Mouse (Mus musculus) forebrain, embryonic 16.5 days (tissue): ENCODE results near the gene Timm13. TPM values are rescaled to one million over a fixed set of nuclear protein-coding genes. Genes with fewer than 3 reads are reported as not detected.

Experiments
- ATAC-seq: fragments of 200-750 bp; cut with Nextera tagmentation; 2 replicates; pipeline ENCODE4 v1.8.0; 2017; ENCODE audit warnings: mild to moderate bottlenecking, moderate library complexity
- H3K27ac ChIP-seq: fragments of 300-500 bp; sonication (generic); 2 replicates; pipeline ENCODE4 v1.5.1; 2014; ENCODE audit warnings: low read length, control low read depth
- H3K27me3 ChIP-seq: fragments of 300-500 bp; sonication (generic); replicated peaks from 2 replicates; pipeline ENCODE4 v1.6.1; 2014; ENCODE audit warnings: low read length; ENCODE audit not compliant: control insufficient read depth, insufficient read depth
- H3K36me3 ChIP-seq: fragments of 300-500 bp; sonication (generic); 2 replicates; pipeline ENCODE4 v1.6.1; 2014; ENCODE audit not compliant: control insufficient read depth, insufficient read depth
- H3K4me1 ChIP-seq: fragments of 300-500 bp; sonication (generic); replicated peaks from 2 replicates; pipeline ENCODE4 v1.6.1; 2014; ENCODE audit warnings: low read length; ENCODE audit not compliant: control insufficient read depth, insufficient read depth
- H3K4me2 ChIP-seq: fragments of 300-500 bp; sonication (generic); 2 replicates; pipeline ENCODE4 v1.6.1; 2014; ENCODE audit warnings: mild to moderate bottlenecking, low read length, control low read depth
- H3K4me3 ChIP-seq: fragments of 300-500 bp; sonication (generic); replicated peaks from 2 replicates; pipeline ENCODE4 v1.5.1; 2014; ENCODE audit warnings: mild to moderate bottlenecking, low read length, control low read depth
- H3K9ac ChIP-seq: fragments of 300-500 bp; sonication (generic); replicated peaks from 2 replicates; pipeline ENCODE4 v1.6.1; 2014; ENCODE audit warnings: low read depth, low read length, control low read depth
- H3K9me3 ChIP-seq: fragments of 300-500 bp; sonication (generic); 2 replicates; pipeline ENCODE4 v1.6.1; 2016; ENCODE audit warnings: low read length; ENCODE audit not compliant: control insufficient read depth
- WGBS: fragments of 180-500 bp; shearing (Covaris S2); extraction: QIAGEN DNeasy Blood & Tissue Kit; methylation state at CpG from one replicate; pipeline ENCODE4 v1.1.7; 2014; 5-methylcytosine and 5-hydroxymethylcytosine counted together
- polyA plus RNA-seq: library from polyadenylated mRNA; unstranded; fragments of >200 nt; fragmentation: Nextera tagmentation; extraction: Ambion mirVana; gene quantifications from 2 replicates; pipeline ENCODE4 v1.2.1, GENCODE M21; 2015

The Timm13 gene
- polyA plus RNA-seq: 298 and 299 TPM in 2 replicates

GRCm38 (mm10) chr10:80900318-80901247, at the start of gene Timm13:
Gene Timm13 (minus strand): TSS chr10:80900969.
- Histone ChIP-seq H3K36me3 (peaks cover 18% of the 10 kb centered on the region), H3K27ac (peak within 1 kb of the TSS; percentile 88), H3K9me3 (no peaks in the 10 kb centered on the region), H3K9ac (peak within 1 kb of the TSS; percentile 87), H3K4me1 (peaks cover 14% of the 10 kb centered on the region), H3K27me3 (no peaks in the 10 kb centered on the region), H3K4me2 (peak within 1 kb of the TSS; percentile 91), H3K4me3 (peak within 1 kb of the TSS; percentile 92)
- ATAC-seq: peak; percentile 96
- under 1% methylated on average over 72 of the region's 72 CpGs for WGBS

- WGBS: 24% methylated on average over 5 of the region's 5 CpGs
These were observed 49.5 kb upstream of the Timm13 start for GRCm38 (mm10) chr10:80950314-80950713.

DNA sequence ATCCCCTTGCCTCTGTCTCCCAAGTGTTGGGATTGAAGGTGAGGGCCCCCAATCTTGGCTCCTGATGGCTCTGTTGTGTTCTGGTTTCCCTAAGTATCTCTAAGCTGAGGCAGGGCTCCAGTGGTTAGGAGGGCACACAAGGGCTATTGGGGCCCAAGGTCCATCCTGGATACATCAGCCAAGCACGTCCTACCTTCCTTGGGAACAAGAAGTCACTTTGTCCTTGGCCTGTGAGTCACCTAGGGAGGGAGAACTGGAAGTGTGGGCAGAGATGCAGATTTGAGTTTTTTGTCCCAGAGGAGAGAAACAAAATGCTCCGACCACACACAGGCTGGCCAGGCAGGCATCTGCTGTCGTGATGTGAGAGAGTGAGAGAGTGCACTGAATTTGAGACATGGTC, 48.3 kb upstream of the Timm13 start:
- Histone ChIP-seq H3K9ac (no peak overlapping the region), H3K27ac (no peak overlapping the region), H3K27me3 (no peaks in the 10 kb centered on the region), H3K4me2 (no peak overlapping the region), H3K4me1 (no peaks in the 10 kb centered on the region), H3K9me3 (no peaks in the 10 kb centered on the region), H3K36me3 (no peaks in the 10 kb centered on the region), H3K4me3 (no peak overlapping the region)
- ATAC-seq: no peak
- 68% methylated on average over 3 of the region's 3 CpGs for WGBS

More at GRCm38 (mm10) chr10:80950314-80950713, 49.5 kb upstream of the Timm13 start:
- Histone ChIP-seq H3K36me3 (no peaks in the 10 kb centered on the region), H3K4me2 (no peak overlapping the region), H3K4me3 (no peak overlapping the region), H3K4me1 (no peaks in the 10 kb centered on the region), H3K27ac (no peak overlapping the region), H3K9ac (no peak overlapping the region), H3K9me3 (no peaks in the 10 kb centered on the region), H3K27me3 (no peaks in the 10 kb centered on the region)
- ATAC-seq: no peak

- Histone ChIP-seq H3K4me2 (no peak overlapping the region), H3K9ac (no peak overlapping the region), H3K27me3 (no peaks in the 10 kb centered on the region), H3K9me3 (no peaks in the 10 kb centered on the region), H3K36me3 (no peaks in the 10 kb centered on the region), H3K4me3 (no peak overlapping the region), H3K4me1 (no peaks in the 10 kb centered on the region), H3K27ac (no peak overlapping the region)
- ATAC-seq: no peak
- WGBS: 26% methylated on average over 6 of the region's 6 CpGs
These were observed 47.8 kb upstream of the Timm13 start for GRCm38 (mm10) chr10:80948570-80948969.

DNA sequence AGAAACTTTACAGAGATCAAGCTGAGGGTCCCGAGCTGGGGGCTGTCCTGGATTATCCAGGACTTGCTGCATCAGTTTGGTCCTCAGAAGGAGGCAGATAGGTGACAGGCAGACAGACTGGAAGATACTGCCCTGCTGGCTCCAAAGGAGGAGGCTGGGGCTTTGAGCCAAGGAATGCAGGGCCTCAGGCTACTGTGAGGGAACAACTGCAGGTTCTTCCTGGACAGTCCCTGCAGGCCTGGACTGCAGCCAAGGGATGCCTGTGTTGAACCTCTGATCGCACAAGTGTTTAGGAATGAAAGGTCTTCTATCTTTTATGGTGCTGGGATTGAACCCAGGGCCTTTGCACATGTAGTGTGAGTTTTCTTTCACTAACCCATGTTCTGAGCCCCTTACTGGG, 47.0 kb upstream of the Timm13 start:
- H3K4me3 ChIP-seq: no peak overlapping the region
- H3K9ac ChIP-seq: no peak overlapping the region
- H3K36me3 ChIP-seq: no peaks in the 10 kb centered on the region
- H3K27ac ChIP-seq: no peak overlapping the region
- H3K4me2 ChIP-seq: no peak overlapping the region
- H3K4me1 ChIP-seq: no peaks in the 10 kb centered on the region
- no peaks in the 10 kb centered on the region for H3K27me3 ChIP-seq
- 35% methylated on average over 2 of the region's 2 CpGs for WGBS
- no peaks in the 10 kb centered on the region for H3K9me3 ChIP-seq
- no peak for ATAC-seq

- WGBS: 64% methylated on average over 14 of the region's 14 CpGs
- Histone ChIP-seq H3K9ac (no peak overlapping the region), H3K36me3 (no peaks in the 10 kb centered on the region), H3K9me3 (no peaks in the 10 kb centered on the region), H3K27me3 (no peaks in the 10 kb centered on the region), H3K4me3 (no peak overlapping the region), H3K4me1 (no peaks in the 10 kb centered on the region), H3K27ac (no peak overlapping the region), H3K4me2 (no peak overlapping the region)
- no peak for ATAC-seq
These were observed 46.1 kb upstream of the Timm13 start for GRCm38 (mm10) chr10:80946684-80947437.

DNA sequence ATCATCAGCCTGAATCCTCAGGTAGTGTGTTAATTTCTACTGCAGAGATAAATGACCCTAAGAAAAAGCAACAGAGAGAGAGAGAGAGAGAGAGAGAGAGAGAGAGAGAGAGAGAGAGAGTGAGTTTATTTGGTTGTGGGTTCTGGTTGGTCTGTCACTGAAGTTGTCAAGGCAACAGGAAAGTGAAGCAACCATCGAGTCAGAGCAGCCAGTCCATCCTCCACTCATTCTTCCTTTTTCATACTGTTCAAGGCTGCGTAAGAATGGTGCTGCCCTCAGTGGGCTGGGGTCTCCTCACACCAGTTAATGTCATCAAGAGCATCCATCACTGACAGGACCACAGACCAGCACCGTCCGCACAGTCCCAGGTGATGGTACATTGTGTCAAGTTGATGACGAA, 43.5 kb upstream of the Timm13 start:
- 84% methylated on average over 5 of the region's 5 CpGs for WGBS
- H3K4me2 ChIP-seq: no peak overlapping the region
- H3K27me3 ChIP-seq: no peaks in the 10 kb centered on the region
- H3K36me3 ChIP-seq: no peaks in the 10 kb centered on the region
- no peak overlapping the region for H3K27ac ChIP-seq
- H3K4me3 ChIP-seq: no peak overlapping the region
- peaks cover 17% of the 10 kb centered on the region for H3K4me1 ChIP-seq
- no peaks in the 10 kb centered on the region for H3K9me3 ChIP-seq
- ATAC-seq: no peak
- no peak overlapping the region for H3K9ac ChIP-seq

DNA sequence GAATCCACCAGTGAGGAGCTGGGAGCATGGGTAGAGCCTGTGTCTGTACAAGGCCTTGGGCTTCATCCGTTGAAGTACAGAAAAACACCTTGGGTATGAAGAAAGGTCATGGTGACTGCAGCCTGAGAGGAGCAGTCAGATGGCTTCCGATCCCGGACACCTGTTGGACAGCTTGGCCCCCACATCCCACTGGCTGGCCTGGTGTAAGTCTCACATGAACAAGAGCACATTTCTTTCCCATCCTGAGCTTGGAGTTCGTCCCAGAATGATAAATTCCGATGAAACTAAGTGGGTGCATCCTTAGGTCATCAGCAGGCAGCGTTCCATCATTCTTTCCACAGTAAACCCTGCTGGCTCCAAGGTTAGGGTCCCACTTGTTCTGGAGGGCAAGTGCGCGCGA, 42.9 kb upstream of the Timm13 start:
- H3K4me2 ChIP-seq: no peak overlapping the region
- no peaks in the 10 kb centered on the region for H3K27me3 ChIP-seq
- ATAC-seq: no peak
- H3K9me3 ChIP-seq: no peaks in the 10 kb centered on the region
- 87% methylated on average over 9 of the region's 9 CpGs for WGBS
- no peak overlapping the region for H3K4me3 ChIP-seq
- peaks cover 22% of the 10 kb centered on the region for H3K4me1 ChIP-seq
- no peaks in the 10 kb centered on the region for H3K36me3 ChIP-seq
- no peak overlapping the region for H3K9ac ChIP-seq
- no peak overlapping the region for H3K27ac ChIP-seq

DNA sequence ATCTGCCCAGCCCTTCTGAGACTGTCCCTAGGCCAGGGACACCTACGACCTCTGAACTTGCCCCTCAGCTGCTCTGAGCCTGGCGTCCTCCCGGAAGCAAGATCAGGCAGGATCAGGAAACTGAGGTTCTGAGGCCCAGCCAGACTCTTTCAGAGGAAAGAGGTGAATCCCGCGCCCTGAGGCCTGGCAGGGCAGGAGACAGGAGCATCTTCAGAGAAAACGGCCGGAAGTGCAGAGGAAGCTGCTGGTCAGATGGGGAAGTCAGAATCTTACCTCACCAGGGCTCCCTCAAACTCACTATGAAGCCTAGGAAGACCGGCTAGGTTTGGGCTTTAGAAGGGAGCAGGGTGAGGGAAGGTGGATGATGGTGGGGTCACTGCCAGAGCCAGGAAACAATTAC, 42.1 kb upstream of the Timm13 start:
- Histone ChIP-seq H3K9me3 (no peaks in the 10 kb centered on the region), H3K36me3 (no peaks in the 10 kb centered on the region), H3K4me2 (no peak overlapping the region), H3K4me3 (no peak overlapping the region), H3K4me1 (peaks cover 23% of the 10 kb centered on the region), H3K27me3 (no peaks in the 10 kb centered on the region), H3K9ac (no peak overlapping the region), H3K27ac (no peak overlapping the region)
- no peak for ATAC-seq
- 65% methylated on average over 8 of the region's 8 CpGs for WGBS
